Mouse (Mus musculus) megakaryocyte, adult 5-6 weeks (primary cell): ENCODE results near the gene Wars. TPM values are rescaled to one million over a fixed set of nuclear protein-coding genes. Genes with fewer than 3 reads are reported as not detected.

ENCODE experiments used
- ATAC-seq: 2 replicates; pipeline ENCODE4 v1.8.0; 2016; ENCODE audit warnings: mild to moderate bottlenecking, inconsistent platforms; ENCODE audit not compliant: poor library complexity, severe bottlenecking
- total RNA-seq, 2 experiments: library from RNA; stranded (forward) in 1 of 2; stranded (reverse) in 1 of 2; fragments of 153-499, 151-499 nt in 1 of 2; fragments of 221-1000, 200-1000 nt in 1 of 2; gene quantifications; 2 replicates each; pipeline versions ENCODE4 v1.2.3 to v1.2.4; 2015 to 2017

The Wars gene
- total RNA-seq, 2 experiments from 2014 or later = 20.0 to 51.9 TPM

DNA sequence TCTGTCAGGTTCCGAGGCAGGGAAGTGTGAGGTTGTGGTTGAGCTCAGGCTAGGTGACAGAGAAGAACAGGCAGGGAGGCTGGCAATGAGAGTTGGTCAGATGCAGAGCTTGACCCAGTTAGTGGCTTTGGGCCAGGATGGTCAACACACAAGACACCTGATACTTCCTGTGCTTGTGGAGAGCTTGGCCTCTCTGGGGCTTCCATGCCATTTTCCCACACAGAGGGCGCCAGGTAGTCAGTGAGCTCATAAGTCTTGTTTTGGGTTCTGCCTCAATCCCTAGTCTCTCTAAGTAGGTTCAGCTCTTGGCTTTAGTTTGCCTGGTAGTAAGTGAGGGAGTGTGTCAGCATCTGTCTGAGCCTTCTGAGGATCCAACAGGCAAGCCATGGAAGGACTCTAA, 18.5 kb upstream of the Wars start:
- ATAC-seq = 0 out of 2 replicates have a peak, but pooled peaks have one; percentile 14

DNA sequence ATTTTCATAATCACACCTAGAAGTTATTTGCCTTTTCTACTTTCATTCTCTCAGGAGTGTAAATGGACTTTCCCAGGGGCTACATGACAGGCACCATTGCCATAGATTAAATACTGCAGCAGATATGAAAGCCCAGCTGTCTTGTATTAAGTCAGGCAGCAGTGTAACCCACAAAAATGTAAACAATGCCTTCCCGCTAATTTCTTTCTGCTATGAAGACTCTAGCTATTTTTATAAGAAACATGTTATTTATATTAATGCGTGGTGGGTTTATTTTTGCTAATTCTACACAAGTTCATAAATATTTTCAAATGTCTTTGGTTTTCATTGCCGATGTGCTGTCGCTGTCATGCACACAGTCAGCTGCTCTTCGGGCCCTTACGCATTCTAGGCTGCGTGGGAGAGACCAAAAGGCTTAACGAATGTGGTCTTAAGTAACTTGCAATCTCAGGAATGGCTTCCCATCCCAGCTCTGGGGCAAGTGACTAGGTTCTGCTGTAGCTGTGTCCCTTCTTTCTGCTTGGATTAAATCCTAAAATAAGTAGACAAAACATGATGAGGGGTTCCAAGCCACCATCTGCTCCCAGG, 16.0 kb upstream of the Wars start:
- ATAC-seq = no peak

- ATAC-seq = no peak
Measured at GRCm38 (mm10) chr12:108906398-108906797, 12.4 kb upstream of the Wars start.

GRCm38 (mm10) chr12:108905620-108906302, 11.8 kb upstream of the Wars start:
- ATAC-seq = no peak

DNA sequence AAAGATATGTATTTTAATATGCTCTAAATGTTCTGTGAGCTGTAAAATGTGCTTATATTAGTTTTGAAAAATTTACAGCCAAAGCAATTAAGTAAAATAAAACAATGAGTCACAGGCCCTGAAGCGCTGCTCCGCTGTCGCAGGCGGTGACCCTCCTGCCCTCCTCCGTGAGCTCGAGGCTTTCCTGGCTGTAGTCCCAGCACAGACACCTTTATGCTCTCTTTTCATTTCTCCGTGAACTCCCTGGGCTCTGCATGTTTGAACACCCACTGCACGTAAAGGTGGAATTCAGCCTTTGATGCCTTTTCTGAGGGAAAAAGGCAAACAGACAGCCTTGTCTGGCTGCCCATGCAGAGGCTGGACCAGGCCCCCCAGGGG, 10.3 kb upstream of the Wars start:
- no peak for ATAC-seq

- peak; percentile 50 for ATAC-seq
Measured at GRCm38 (mm10) chr12:108903600-108904275, 9.8 kb upstream of the Wars start.

- ATAC-seq = peak; percentile 90
Measured at GRCm38 (mm10) chr12:108902940-108903339, 9.0 kb upstream of the Wars start.

DNA sequence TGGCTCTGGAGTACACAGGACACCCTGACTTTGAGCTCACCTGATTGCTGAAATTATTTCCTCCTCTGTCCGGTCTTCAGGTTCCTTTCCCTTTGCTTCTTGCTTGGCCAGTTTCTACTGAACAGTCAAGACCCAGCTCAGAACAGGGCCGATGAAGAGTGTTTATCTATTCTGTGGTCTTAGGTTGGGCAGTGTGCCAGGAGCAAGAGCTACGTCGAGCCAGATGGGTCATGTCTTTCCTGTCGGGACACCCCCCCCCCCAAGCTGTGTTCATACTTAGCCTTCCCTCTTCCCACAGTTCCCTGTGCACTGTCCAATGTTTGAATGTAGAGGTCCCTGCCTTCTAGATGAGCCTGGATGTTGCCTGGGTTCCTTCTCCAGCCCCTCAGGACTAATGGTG, 7.4 kb upstream of the Wars start:
- ATAC-seq = no peak

- no peak for ATAC-seq
Measured at GRCm38 (mm10) chr12:108896006-108896405, 2.0 kb upstream of the Wars start.

- no peak for ATAC-seq
Measured at GRCm38 (mm10) chr12:108894432-108894816, 450 bp upstream of the Wars start.

- ATAC-seq = peak; percentile 63
Measured at GRCm38 (mm10) chr12:108892989-108893714, 822 bp downstream of the Wars start, which contains the start of gene Wdr25. Gene Wdr25, plus strand, starts transcription at chr12:108893631.

GRCm38 (mm10) chr12:108888632-108889031, 5.3 kb downstream of the Wars start:
- no peak for ATAC-seq

DNA sequence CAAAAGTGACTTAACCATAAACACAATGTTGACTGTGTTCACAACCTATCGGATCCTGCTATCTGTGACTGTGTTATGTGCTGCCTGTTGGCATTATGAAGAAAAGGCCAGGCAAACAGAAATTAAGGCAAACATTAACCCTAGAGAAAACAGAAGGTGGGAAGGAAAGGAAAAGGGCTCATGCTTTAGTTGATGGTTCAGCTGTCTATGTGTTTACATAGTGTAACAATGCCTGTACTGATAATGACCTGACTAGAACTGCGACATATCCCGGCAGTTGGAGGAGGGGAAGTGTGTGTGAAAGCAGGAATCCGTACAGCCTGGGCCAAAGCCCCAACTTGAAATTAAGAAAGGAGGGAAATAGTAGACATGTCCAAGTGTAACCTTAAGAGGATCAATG, 6.9 kb downstream of the Wars start:
- no peak for ATAC-seq

GRCm38 (mm10) chr12:108885906-108886305, 8.1 kb downstream of the Wars start:
- no peak for ATAC-seq

DNA sequence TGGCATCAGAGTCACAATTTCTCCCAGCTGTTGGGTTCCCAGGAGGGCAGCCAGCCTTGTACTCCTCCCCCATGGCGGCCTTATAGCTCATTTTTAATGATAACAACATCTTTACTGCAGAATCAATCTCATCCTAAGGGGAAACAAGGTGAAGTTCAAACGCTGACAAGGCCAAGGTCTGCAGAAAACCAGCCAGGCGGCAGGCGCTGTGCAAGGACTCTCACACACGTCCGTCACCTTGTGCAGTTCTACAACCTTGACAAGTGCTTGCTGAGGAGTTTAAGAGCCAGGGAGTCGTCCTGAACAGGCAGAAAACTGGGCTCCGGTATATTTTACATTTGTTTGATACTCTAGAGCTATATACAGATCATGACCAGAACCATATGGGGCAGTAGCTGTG, 11.2 kb downstream of the Wars start:
- ATAC-seq = no peak

GRCm38 (mm10) chr12:108881192-108881591, 12.8 kb downstream of the Wars start:
- ATAC-seq = no peak

DNA sequence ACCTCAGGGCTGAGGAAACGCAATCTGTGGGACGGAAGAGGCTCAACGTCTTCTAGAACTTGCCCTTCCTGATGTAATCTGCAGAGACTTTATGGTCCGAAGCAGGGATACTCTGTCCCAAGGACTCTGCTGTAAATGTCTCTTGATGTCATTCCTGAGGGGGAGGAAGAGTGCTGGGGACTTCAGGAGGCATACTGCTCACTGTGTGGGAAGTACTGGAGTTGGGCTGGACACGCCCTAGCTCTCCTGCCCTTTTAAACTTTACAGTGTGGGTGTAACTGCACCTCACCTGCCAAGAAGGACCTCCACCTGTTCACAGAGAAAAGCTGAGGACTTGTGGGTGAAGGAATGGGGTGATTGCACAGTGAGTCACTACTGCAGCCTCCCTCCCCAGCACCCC, 13.4 kb downstream of the Wars start:
- no peak for ATAC-seq

- no peak for ATAC-seq
Measured at GRCm38 (mm10) chr12:108879138-108879537, 14.8 kb downstream of the Wars start.

- ATAC-seq = no peak
Measured at GRCm38 (mm10) chr12:108873122-108873521, 20.9 kb downstream of the Wars start.

- ATAC-seq = no peak
Measured at GRCm38 (mm10) chr12:108869575-108869974, 24.4 kb downstream of the Wars start.

GRCm38 (mm10) chr12:108865007-108865494, 28.9 kb downstream of the Wars start:
- ATAC-seq = no peak
